Mouse (Mus musculus) right cerebral cortex, postnatal 25 days (tissue): ENCODE measurements around the gene Inf2.

Source experiments
- DNase-seq: peaks from one replicate; pipeline ENCODE4 v3.0.0; 2022

The Inf2 gene

DNA sequence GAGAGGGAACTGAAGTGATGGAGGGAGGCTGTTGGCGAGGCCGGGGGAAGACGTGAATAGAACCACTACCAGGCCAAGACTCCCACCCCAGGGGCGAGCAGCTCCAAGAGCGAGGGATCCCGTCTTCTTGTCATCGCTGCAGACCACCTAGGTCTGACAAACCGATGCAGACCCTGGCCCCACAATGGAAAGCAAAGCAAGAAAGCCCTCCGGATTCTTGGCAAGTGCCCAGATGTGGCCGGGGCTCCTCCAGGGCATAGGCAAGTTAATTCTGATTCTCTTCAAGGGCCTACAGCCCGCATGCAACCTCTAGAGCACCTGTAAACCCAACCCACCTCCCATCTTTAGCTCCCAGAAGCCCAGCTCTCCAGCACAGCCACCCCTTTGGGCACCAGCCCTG lies 74.7 kb downstream of the Inf2 start:
- DNase-seq = no peak

DNA sequence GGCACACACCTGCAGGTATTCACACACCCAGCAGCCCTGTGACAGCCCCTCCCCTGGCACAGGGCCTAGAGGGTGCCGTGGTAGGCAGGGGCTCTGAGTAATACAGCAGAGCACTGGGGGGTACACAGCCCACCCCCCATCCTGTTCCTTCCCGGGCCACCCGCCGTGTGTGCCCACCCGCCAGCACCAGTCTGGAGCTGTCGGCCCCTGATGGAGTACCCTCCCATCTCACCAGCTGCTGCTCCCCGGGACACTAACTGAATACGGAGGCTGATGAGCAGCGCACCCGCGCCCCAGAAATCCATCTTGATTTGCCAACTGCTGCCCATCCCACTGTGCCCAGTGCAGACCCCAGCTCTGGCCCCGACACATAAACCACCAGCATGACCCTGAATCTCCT lies 75.1 kb downstream of the Inf2 start:
- no peak for DNase-seq

DNA sequence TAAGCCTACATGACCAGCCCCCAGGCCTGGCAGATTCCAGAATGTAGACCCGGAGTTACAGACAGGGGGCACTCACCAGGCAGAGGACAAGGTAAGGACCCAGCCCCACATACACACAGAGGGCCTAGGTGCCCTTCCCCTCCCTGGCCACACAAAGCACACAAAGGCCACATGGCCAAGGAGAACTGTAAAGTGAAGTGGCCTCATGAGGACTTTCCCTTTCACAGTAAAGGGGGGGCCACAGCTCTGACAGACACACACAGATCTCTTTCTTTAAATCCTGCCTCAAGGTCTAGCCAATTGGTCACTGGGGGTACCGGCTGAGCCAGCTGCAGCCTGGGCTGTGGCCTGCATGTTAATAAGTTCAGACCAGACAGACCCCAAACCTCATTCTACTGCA lies 75.5 kb downstream of the Inf2 start:
- DNase-seq = no peak

DNA sequence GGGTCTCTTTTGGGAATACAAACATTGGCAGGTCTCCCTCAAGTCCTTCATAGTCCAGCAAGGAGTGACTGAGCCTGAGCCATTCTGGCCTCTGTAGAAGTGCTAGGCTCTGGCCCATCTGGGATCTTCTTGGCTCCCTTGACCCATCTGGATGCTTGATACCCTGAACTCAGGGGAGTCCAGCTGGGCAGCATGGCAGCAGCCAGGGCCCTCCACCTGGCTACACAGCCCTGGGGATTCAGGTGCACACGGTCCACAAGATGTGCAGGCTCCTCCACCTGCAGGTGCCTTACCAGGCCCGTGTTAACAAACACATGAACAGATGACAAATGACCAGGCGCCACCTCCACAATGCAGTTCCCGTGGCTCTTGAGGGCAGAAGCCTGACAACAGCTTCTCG lies 76.1 kb downstream of the Inf2 start:
- no peak for DNase-seq
